Mouse (Mus musculus): ENCODE measurements around the gene Htr2a.

The Htr2a gene

GRCm38 (mm10) chr14:74640819-74641381 is at the start of gene Htr2a:
Htr2a (plus strand) TSS chr14:74640840.
- no peak for DNase-seq

- no peak for DNase-seq
Measured at GRCm38 (mm10) chr14:74601333-74602087, 39.1 kb upstream of the Htr2a start.

GRCm38 (mm10) chr14:74602543-74602942 is 38.1 kb upstream of the Htr2a start:
- DNase-seq, result peak; percentile 19 to 62

GRCm38 (mm10) chr14:74603131-74603766 is 37.4 kb upstream of the Htr2a start:
- no peak for DNase-seq

GRCm38 (mm10) chr14:74611326-74611725 is 29.3 kb upstream of the Htr2a start:
- peak in 1 of 2 experiments; percentile 3 for DNase-seq

- no peak for DNase-seq
Measured at GRCm38 (mm10) chr14:74618858-74619257, 21.8 kb upstream of the Htr2a start.

GRCm38 (mm10) chr14:74638071-74638470 is 2.6 kb upstream of the Htr2a start:
- DNase-seq, result no peak

GRCm38 (mm10) chr14:74641668-74642230 is 1.1 kb downstream of the Htr2a start:
- DNase-seq, result no peak

GRCm38 (mm10) chr14:74643296-74643695 is 2.7 kb downstream of the Htr2a start:
- peak; percentile 51 to 86 for DNase-seq

GRCm38 (mm10) chr14:74646107-74646793 is 5.6 kb downstream of the Htr2a start:
- no peak for DNase-seq

GRCm38 (mm10) chr14:74650001-74650400 is 9.4 kb downstream of the Htr2a start:
- no peak for DNase-seq

GRCm38 (mm10) chr14:74651678-74652077 is 11.0 kb downstream of the Htr2a start:
- no peak for DNase-seq

GRCm38 (mm10) chr14:74657227-74657626 is 16.6 kb downstream of the Htr2a start:
- DNase-seq, result no peak

GRCm38 (mm10) chr14:74659411-74659841 is 18.8 kb downstream of the Htr2a start:
- DNase-seq, result no peak

- no peak for DNase-seq
Measured at GRCm38 (mm10) chr14:74672137-74673019, 31.7 kb downstream of the Htr2a start.

- DNase-seq, result no peak
Measured at GRCm38 (mm10) chr14:74673020-74673350, 32.3 kb downstream of the Htr2a start.

- no peak for DNase-seq
Measured at GRCm38 (mm10) chr14:74673584-74673983, 32.9 kb downstream of the Htr2a start.

- DNase-seq, result no peak
Measured at GRCm38 (mm10) chr14:74679841-74680240, 39.2 kb downstream of the Htr2a start.

- no peak for DNase-seq
Measured at GRCm38 (mm10) chr14:74684298-74684978, 43.8 kb downstream of the Htr2a start.

- DNase-seq, result no peak
Measured at GRCm38 (mm10) chr14:74691963-74692362, 51.3 kb downstream of the Htr2a start.

GRCm38 (mm10) chr14:74696766-74697165 is 56.1 kb downstream of the Htr2a start:
- DNase-seq, result no peak

- no peak for DNase-seq
Measured at GRCm38 (mm10) chr14:74697432-74697831, 56.8 kb downstream of the Htr2a start.
